Mouse (Mus musculus): ENCODE results near the gene Bola1. TPM values are rescaled to one million over a fixed set of nuclear protein-coding genes. Genes with fewer than 3 reads are reported as not detected.

The Bola1 gene
- polyA plus RNA-seq, 1 experiment: 38.3 TPM

- no peaks in the 10 kb centered on the region for H3K36me3 ChIP-seq (ENCODE audit: control insufficient read depth, insufficient read depth, low read length)
- no peaks in the 10 kb centered on the region for H3K4me1 ChIP-seq (ENCODE audit: control insufficient read depth, insufficient read depth, low read length)
- H3K27me3 ChIP-seq (ENCODE audit: control insufficient read depth, insufficient read depth, low read length): no peaks in the 10 kb centered on the region
- TF ChIP-seq POLR2A (IDR thresholded peaks at IDR 0.05; ENCODE audit: control insufficient read depth, low read depth, low read length) (no peak), CTCF (IDR thresholded peaks at IDR 0.05; ENCODE audit: control insufficient read depth, insufficient read depth, insufficient replicate concordance, low read depth, low read length) (no peak)
- H3K27ac ChIP-seq (ENCODE audit: control insufficient read depth, insufficient read depth, low read depth, low read length): no peak overlapping the region
- no peak overlapping the region for H3K4me3 ChIP-seq (ENCODE audit: control insufficient read depth, low read depth, low read length)
Measured at GRCm38 (mm10) chr3:96255926-96256593, 36.6 kb upstream of the Bola1 start.

GRCm38 (mm10) chr3:96254683-96255355, 35.3 kb upstream of the Bola1 start:
- H3K27ac ChIP-seq (ENCODE audit: control insufficient read depth, insufficient read depth, low read depth, low read length): no peak overlapping the region

GRCm38 (mm10) chr3:96251787-96252186, 32.3 kb upstream of the Bola1 start:
- H3K27me3 ChIP-seq (ENCODE audit: control insufficient read depth, insufficient read depth, low read length): no peaks in the 10 kb centered on the region
- H3K4me3 ChIP-seq (ENCODE audit: control insufficient read depth, low read depth, low read length): no peak overlapping the region
- no peak overlapping the region for H3K27ac ChIP-seq (ENCODE audit: control insufficient read depth, insufficient read depth, low read depth, low read length)
- no peaks in the 10 kb centered on the region; the same call in 1 of the 2 replicates for H3K4me1 ChIP-seq (ENCODE audit: control insufficient read depth, insufficient read depth, low read length)
- no peak for TF ChIP-seq CTCF (IDR thresholded peaks at IDR 0.05; ENCODE audit: control insufficient read depth, insufficient read depth, insufficient replicate concordance, low read depth, low read length)
- H3K36me3 ChIP-seq (ENCODE audit: control insufficient read depth, insufficient read depth, low read length): no peaks in the 10 kb centered on the region

More at GRCm38 (mm10) chr3:96254683-96255355, 35.3 kb upstream of the Bola1 start:
- TF ChIP-seq POLR2A (IDR thresholded peaks at IDR 0.05; ENCODE audit: control insufficient read depth, low read depth, low read length): no peak
- TF ChIP-seq CTCF (IDR thresholded peaks at IDR 0.05; ENCODE audit: control insufficient read depth, insufficient read depth, insufficient replicate concordance, low read depth, low read length): no peak
- Histone ChIP-seq H3K4me3 (ENCODE audit: control insufficient read depth, low read depth, low read length) (no peak overlapping the region), H3K4me1 (ENCODE audit: control insufficient read depth, insufficient read depth, low read length) (no peaks in the 10 kb centered on the region), H3K27me3 (ENCODE audit: control insufficient read depth, insufficient read depth, low read length) (no peaks in the 10 kb centered on the region), H3K36me3 (ENCODE audit: control insufficient read depth, insufficient read depth, low read length) (no peaks in the 10 kb centered on the region)

- Histone ChIP-seq H3K27me3 (ENCODE audit: control insufficient read depth, insufficient read depth, low read length) (no peaks in the 10 kb centered on the region), H3K4me1 (ENCODE audit: control insufficient read depth, insufficient read depth, low read length) (no peaks in the 10 kb centered on the region; the same call in 1 of the 2 replicates), H3K27ac (ENCODE audit: control insufficient read depth, insufficient read depth, low read depth, low read length) (no peak overlapping the region), H3K4me3 (ENCODE audit: control insufficient read depth, low read depth, low read length) (no peak overlapping the region), H3K36me3 (ENCODE audit: control insufficient read depth, insufficient read depth, low read length) (no peaks in the 10 kb centered on the region)
- no peak for TF ChIP-seq CTCF (IDR thresholded peaks at IDR 0.05; ENCODE audit: control insufficient read depth, insufficient read depth, insufficient replicate concordance, low read depth, low read length)
- no peak for TF ChIP-seq POLR2A (IDR thresholded peaks at IDR 0.05; ENCODE audit: control insufficient read depth, low read depth, low read length)
Measured at GRCm38 (mm10) chr3:96250890-96251289, 31.4 kb upstream of the Bola1 start.

- Histone ChIP-seq H3K27ac (ENCODE audit: control insufficient read depth, insufficient read depth, low read depth, low read length) (no peak overlapping the region), H3K36me3 (ENCODE audit: control insufficient read depth, insufficient read depth, low read length) (no peaks in the 10 kb centered on the region), H3K4me1 (ENCODE audit: control insufficient read depth, insufficient read depth, low read length) (no peaks in the 10 kb centered on the region; the same call in 1 of the 2 replicates)
Measured at GRCm38 (mm10) chr3:96249034-96249345, 29.5 kb upstream of the Bola1 start.

GRCm38 (mm10) chr3:96248141-96249033, 28.9 kb upstream of the Bola1 start:
- H3K27ac ChIP-seq (ENCODE audit: control insufficient read depth, insufficient read depth, low read depth, low read length): no peak overlapping the region
- no peaks in the 10 kb centered on the region for H3K36me3 ChIP-seq (ENCODE audit: control insufficient read depth, insufficient read depth, low read length)
- peak overlapping the region; percentile 16; the same call in 1 of the 2 replicates for H3K4me3 ChIP-seq (ENCODE audit: control insufficient read depth, low read depth, low read length)
- no peaks in the 10 kb centered on the region; the same call in 1 of the 2 replicates for H3K4me1 ChIP-seq (ENCODE audit: control insufficient read depth, insufficient read depth, low read length)
- TF ChIP-seq POLR2A (IDR thresholded peaks at IDR 0.05; ENCODE audit: control insufficient read depth, low read depth, low read length): no peak
- TF ChIP-seq CTCF (IDR thresholded peaks at IDR 0.05; ENCODE audit: control insufficient read depth, insufficient read depth, insufficient replicate concordance, low read depth, low read length): no peak
- no peaks in the 10 kb centered on the region for H3K27me3 ChIP-seq (ENCODE audit: control insufficient read depth, insufficient read depth, low read length)

More at GRCm38 (mm10) chr3:96249034-96249345, 29.5 kb upstream of the Bola1 start:
- TF ChIP-seq POLR2A (IDR thresholded peaks at IDR 0.05; ENCODE audit: control insufficient read depth, low read depth, low read length) (no peak), CTCF (IDR thresholded peaks at IDR 0.05; ENCODE audit: control insufficient read depth, insufficient read depth, insufficient replicate concordance, low read depth, low read length) (no peak)
- no peak overlapping the region for H3K4me3 ChIP-seq (ENCODE audit: control insufficient read depth, low read depth, low read length)
- H3K27me3 ChIP-seq (ENCODE audit: control insufficient read depth, insufficient read depth, low read length): no peaks in the 10 kb centered on the region

Measured in testis, adult 2 months (tissue).